Mouse (Mus musculus) intestine, embryonic 14.5 days (tissue): ENCODE results near the gene BC048562. TPM values are rescaled to one million over a fixed set of nuclear protein-coding genes. Genes with fewer than 3 reads are reported as not detected.
A peak's percentile ranks its signal among the peaks of the same experiment; 100 is the strongest.

Source experiments
- ATAC-seq: fragments of 200-750 bp; cut with Nextera tagmentation; replicated peaks from 2 replicates; pipeline ENCODE4 v1.8.0; 2017; ENCODE audit warnings: low read depth, moderate number of reproducible peaks, moderate TSS enrichment, moderate library complexity; ENCODE audit not compliant: low FRiP score, low TSS enrichment
- DNase-seq: peaks from one replicate; pipeline ENCODE4 v3.0.0-alpha.2; 2018; ENCODE audit warnings: low spot score
- H3K27ac ChIP-seq: fragments of 300-500 bp; sonication (generic); 2 replicates; pipeline ENCODE4 v1.5.1; 2014; ENCODE audit warnings: low read depth, mild to moderate bottlenecking, control low read depth
- H3K27me3 ChIP-seq: fragments of 300-500 bp; sonication (generic); replicated peaks from 2 replicates; pipeline ENCODE4 v1.6.1; 2014; ENCODE audit warnings: low read length, control low read depth; ENCODE audit not compliant: control insufficient read depth, insufficient read depth
- H3K36me3 ChIP-seq: fragments of 300-500 bp; sonication (generic); 2 replicates; pipeline ENCODE4 v1.6.1; 2014; ENCODE audit warnings: low read length, control low read depth; ENCODE audit not compliant: control insufficient read depth, insufficient read depth
- H3K4me1 ChIP-seq: fragments of 300-500 bp; sonication (generic); replicated peaks from 2 replicates; pipeline ENCODE4 v1.6.1; 2014; ENCODE audit warnings: low read length, control low read depth, mixed read lengths; ENCODE audit not compliant: control insufficient read depth, insufficient read depth
- H3K4me2 ChIP-seq: fragments of 300-500 bp; sonication (generic); 2 replicates; pipeline ENCODE4 v1.6.1; 2014; ENCODE audit warnings: low read length
- H3K4me3 ChIP-seq: fragments of 300-500 bp; sonication (generic); 2 replicates; pipeline ENCODE4 v1.5.1; 2014; ENCODE audit warnings: low read depth, low read length, control low read depth, mixed read lengths
- H3K9ac ChIP-seq: fragments of 300-500 bp; sonication (generic); 2 replicates; pipeline ENCODE4 v1.6.1; 2014; ENCODE audit warnings: mild to moderate bottlenecking, low read length
- H3K9me3 ChIP-seq: fragments of 300-500 bp; sonication (generic); 2 replicates; pipeline ENCODE4 v1.6.1; 2016; ENCODE audit warnings: low read length, control low read depth; ENCODE audit not compliant: control insufficient read depth
- WGBS: fragments of 180-500 bp; shearing (Covaris S2); extraction: QIAGEN DNeasy Blood & Tissue Kit; methylation state at CpG from one replicate; pipeline ENCODE4 v1.1.7; 2014; 5-methylcytosine and 5-hydroxymethylcytosine counted together
- polyA plus RNA-seq: library from polyadenylated mRNA; unstranded; fragments of >200 nt; fragmentation: Nextera tagmentation; extraction: Ambion mirVana; gene quantifications from 2 replicates; pipeline ENCODE4 v1.2.1, GENCODE M21; 2014

Gene BC048562
- polyA plus RNA-seq, 1 experiment from 2014 or later, result not detected

DNA sequence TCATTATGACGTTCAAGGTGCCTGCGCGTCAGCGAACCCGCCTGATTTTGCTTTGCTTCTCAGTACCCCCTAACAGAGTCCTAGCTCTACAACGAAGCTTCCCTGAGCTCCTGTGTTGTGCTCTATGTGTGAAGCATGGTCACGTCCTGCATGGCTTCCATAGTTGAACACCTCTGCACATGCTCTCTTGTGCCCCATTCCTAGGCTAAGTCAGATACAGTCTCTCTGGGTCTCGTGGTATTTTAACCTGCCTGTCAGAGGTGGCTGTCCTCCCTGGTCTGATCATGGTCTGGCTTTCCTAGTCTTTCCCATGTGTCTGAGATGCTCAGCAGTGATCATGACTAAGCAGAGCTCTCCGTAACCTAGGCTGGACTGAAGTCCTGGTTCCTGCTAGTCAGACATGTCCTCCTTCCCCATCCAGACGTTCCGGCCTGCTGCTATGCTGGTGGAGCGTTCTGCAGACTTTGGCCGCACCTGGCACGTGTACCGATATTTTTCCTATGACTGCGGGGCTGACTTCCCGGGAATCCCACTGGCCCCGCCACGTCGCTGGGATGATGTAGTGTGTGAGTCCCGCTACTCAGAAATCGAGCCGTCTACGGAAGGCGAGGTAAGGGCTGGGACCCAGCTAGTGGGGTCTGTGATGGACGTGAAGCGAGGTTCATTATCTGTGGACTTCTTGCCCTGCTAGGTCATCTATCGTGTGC, 44.7 kb downstream of the BC048562 start:
- Histone ChIP-seq H3K9ac (peak overlapping the region; percentile 73; the same call in 1 of the 2 replicates), H3K4me1 (peaks cover 17% of the 10 kb centered on the region), H3K9me3 (no peaks in the 10 kb centered on the region), H3K4me2 (peak overlapping the region; percentile 91), H3K27me3 (no peaks in the 10 kb centered on the region), H3K36me3 (peaks cover 43% of the 10 kb centered on the region), H3K27ac (no peak overlapping the region), H3K4me3 (no peak overlapping the region)
- DNase-seq (no peak), ATAC-seq (no peak)
- WGBS, result 90% methylated on average over 28 of the region's 28 CpGs

GRCm38 (mm10) chr9:108481520-108482210, 45.4 kb downstream of the BC048562 start:
- 92% methylated on average over 19 of the region's 19 CpGs for WGBS
- peaks cover 17% of the 10 kb centered on the region for H3K4me1 ChIP-seq
- ATAC-seq (no peak), DNase-seq (no peak)
- no peak overlapping the region for H3K4me2 ChIP-seq
- H3K27ac ChIP-seq, result no peak overlapping the region
- H3K27me3 ChIP-seq, result no peaks in the 10 kb centered on the region
- H3K9ac ChIP-seq, result no peak overlapping the region
- peaks cover 50% of the 10 kb centered on the region for H3K36me3 ChIP-seq
- H3K4me3 ChIP-seq, result no peak overlapping the region
- H3K9me3 ChIP-seq, result no peaks in the 10 kb centered on the region

- Histone ChIP-seq H3K27ac (no peak overlapping the region), H3K36me3 (peaks cover 66% of the 10 kb centered on the region), H3K4me3 (no peak overlapping the region), H3K9ac (no peak overlapping the region), H3K4me2 (no peak overlapping the region), H3K27me3 (no peaks in the 10 kb centered on the region), H3K4me1 (peaks cover 17% of the 10 kb centered on the region), H3K9me3 (no peaks in the 10 kb centered on the region)
- ATAC-seq (no peak), DNase-seq (no peak)
- 92% methylated on average over 18 of the region's 18 CpGs for whole genome bisulfite sequencing
These were observed 46.9 kb downstream of the BC048562 start for GRCm38 (mm10) chr9:108483051-108483790.

DNA sequence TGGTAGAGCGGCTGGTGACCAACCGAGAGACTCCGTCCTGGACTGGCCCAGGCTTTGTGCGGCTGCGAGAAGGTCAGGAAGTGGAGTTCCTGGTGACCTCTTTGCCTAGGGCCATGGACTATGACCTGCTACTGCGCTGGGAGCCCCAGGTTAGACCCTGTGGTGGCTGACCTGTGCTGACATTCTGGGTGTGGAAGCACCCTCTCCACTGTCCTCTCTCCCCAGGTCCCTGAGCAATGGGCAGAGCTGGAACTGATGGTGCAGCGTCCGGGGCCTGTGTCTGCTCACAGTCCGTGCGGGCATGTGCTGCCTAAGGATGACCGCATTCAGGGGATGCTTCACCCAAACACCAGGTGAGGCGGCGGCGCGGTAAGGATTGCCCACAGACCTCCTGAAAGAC, 47.7 kb downstream of the BC048562 start:
- no peak overlapping the region for H3K4me2 ChIP-seq
- peaks cover 74% of the 10 kb centered on the region for H3K36me3 ChIP-seq
- no peak overlapping the region for H3K9ac ChIP-seq
- peaks cover 16% of the 10 kb centered on the region for H3K4me1 ChIP-seq
- no peaks in the 10 kb centered on the region for H3K9me3 ChIP-seq
- no peaks in the 10 kb centered on the region for H3K27me3 ChIP-seq
- no peak overlapping the region for H3K27ac ChIP-seq
- ATAC-seq (no peak), DNase-seq (no peak)
- H3K4me3 ChIP-seq, result no peak overlapping the region
- 95% methylated on average over 15 of the region's 15 CpGs for WGBS

DNA sequence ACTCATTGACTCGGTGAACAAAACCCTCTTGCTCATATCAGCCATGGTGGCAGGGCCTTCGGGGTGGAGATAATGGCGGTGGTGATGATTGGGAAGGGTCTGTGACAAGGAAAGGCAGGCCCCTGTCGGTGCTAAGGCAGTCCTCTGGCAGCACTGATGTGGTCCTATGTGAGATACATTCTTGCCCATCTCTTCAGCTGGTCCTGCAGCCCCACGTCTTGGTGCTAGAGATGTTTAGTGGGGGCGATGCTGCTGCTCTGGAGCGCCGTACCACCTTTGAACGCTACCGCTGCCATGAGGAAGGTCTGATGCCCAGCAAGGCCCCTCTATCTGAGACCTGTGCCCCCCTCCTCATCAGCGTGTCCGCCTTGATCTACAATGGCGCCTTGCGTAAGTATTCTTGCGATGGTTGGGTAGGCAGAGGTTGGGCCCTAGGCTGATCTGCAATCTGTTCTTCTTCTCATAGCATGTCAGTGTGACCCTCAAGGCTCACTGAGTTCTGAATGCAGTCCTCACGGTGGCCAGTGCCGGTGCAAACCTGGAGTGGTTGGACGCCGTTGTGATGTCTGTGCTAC, 49.1 kb downstream of the BC048562 start:
- no peak overlapping the region for H3K27ac ChIP-seq
- DNase-seq, result no peak
- H3K9ac ChIP-seq, result no peak overlapping the region
- H3K36me3 ChIP-seq, result peaks cover 84% of the 10 kb centered on the region
- peaks cover 10% of the 10 kb centered on the region for H3K4me1 ChIP-seq
- H3K4me3 ChIP-seq, result no peak overlapping the region
- no peak overlapping the region for H3K4me2 ChIP-seq
- no peaks in the 10 kb centered on the region for H3K9me3 ChIP-seq
- WGBS, result 94% methylated on average over 19 of the region's 19 CpGs
- H3K27me3 ChIP-seq, result no peaks in the 10 kb centered on the region
- no peak for ATAC-seq

GRCm38 (mm10) chr9:108486973-108487530, 50.8 kb downstream of the BC048562 start:
- DNase-seq, result no peak
- 92% methylated on average over 8 of the region's 8 CpGs for WGBS
- Histone ChIP-seq H3K4me2 (no peak overlapping the region), H3K27ac (no peak overlapping the region), H3K4me1 (peaks cover 9% of the 10 kb centered on the region), H3K4me3 (no peak overlapping the region), H3K27me3 (no peaks in the 10 kb centered on the region), H3K9me3 (no peaks in the 10 kb centered on the region), H3K9ac (no peak overlapping the region), H3K36me3 (peaks cover 78% of the 10 kb centered on the region)
- no peak for ATAC-seq

DNA sequence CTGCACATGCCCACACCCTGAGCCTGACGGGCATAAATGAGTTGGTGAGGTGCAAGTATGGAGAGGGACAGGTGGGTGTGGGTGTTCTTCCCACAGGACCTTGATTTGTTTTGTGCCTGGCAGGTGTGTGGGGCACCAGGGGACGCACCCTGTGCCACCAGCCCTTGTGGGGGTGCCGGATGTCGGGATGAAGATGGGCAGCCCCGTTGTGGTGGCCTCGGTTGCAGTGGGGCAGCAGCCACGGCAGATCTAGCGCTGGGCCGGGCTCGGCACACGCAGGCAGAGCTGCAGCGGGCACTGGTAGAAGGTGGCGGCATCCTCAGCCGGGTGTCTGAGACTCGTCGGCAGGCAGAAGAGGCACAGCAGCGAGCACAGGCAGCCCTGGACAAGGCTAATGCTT, 52.1 kb downstream of the BC048562 start:
- H3K4me1 ChIP-seq, result peaks cover 9% of the 10 kb centered on the region
- H3K27me3 ChIP-seq, result no peaks in the 10 kb centered on the region
- 94% methylated on average over 17 of the region's 17 CpGs for WGBS
- H3K9me3 ChIP-seq, result no peaks in the 10 kb centered on the region
- no peak overlapping the region for H3K4me3 ChIP-seq
- no peak overlapping the region for H3K9ac ChIP-seq
- H3K27ac ChIP-seq, result no peak overlapping the region
- H3K36me3 ChIP-seq, result peaks cover 76% of the 10 kb centered on the region
- DNase-seq, result no peak
- ATAC-seq, result no peak
- H3K4me2 ChIP-seq, result no peak overlapping the region

- WGBS, result 96% methylated on average over 20 of the region's 20 CpGs
- H3K27me3 ChIP-seq, result no peaks in the 10 kb centered on the region
These were observed 52.9 kb downstream of the BC048562 start for GRCm38 (mm10) chr9:108489215-108489614.

More at GRCm38 (mm10) chr9:108489215-108489614, 52.9 kb downstream of the BC048562 start:
- Histone ChIP-seq H3K4me1 (peaks cover 9% of the 10 kb centered on the region), H3K36me3 (peaks cover 76% of the 10 kb centered on the region), H3K9ac (no peak overlapping the region), H3K9me3 (no peaks in the 10 kb centered on the region), H3K4me3 (no peak overlapping the region), H3K4me2 (no peak overlapping the region), H3K27ac (no peak overlapping the region)
- DNase-seq (no peak), ATAC-seq (no peak)
